Mouse (Mus musculus) cerebellum, adult 11-12 months (tissue): ENCODE results near the gene Fam216b.

Experiments used
- DNase-seq: peaks from one replicate; pipeline ENCODE4 v3.0.0; 2022

The Fam216b gene

DNA sequence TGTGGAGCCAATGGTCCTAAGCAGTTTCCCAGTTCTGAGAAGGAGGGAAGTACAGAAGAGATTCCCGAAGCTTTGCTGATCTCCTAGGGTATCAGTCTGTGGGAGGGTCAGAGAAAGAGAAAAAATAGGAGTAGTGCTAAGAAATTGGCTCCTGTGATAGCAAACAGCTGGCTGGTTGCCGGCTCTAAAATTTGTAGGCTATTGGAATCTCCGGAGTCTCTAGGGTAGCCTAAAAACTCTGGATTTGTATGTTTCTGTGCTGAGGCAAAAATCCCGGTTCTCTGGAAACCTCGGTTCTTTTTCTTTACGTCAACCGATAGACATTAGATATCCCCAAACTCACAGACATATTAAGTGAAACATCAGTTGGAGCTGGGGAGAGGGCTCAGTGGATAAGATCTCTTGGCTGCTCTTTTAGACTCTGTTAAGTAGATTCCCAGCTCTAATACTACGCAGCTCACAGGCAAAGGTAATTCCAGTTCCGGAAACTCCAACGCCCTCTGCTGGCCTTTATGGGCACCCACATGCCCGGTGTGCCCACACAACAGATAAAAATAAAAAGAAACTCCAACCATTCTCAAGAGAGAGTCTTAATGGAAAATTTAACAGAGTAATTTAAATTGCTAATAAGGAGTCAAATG, 46.8 kb downstream of the Fam216b start:
- DNase-seq = no peak

DNA sequence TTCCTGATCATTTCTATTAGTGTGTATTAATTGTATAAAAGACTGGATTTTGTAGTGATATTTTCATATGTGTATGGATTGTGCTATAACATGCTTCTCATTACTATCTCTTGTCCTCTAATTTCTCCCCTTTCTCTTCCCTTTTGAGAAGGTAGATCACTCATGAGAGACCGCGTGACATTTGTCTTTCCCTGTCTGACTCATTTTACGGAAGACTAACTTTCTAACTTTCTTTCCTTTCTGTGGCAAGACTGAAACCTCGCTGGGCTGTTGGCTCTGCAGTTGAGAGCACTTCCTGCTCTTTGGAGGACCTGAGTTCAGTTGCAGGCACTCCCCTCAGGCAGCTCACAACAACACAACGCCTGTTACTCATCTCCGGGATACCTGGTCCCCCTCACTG, 48.2 kb downstream of the Fam216b start:
- no peak for DNase-seq

DNA sequence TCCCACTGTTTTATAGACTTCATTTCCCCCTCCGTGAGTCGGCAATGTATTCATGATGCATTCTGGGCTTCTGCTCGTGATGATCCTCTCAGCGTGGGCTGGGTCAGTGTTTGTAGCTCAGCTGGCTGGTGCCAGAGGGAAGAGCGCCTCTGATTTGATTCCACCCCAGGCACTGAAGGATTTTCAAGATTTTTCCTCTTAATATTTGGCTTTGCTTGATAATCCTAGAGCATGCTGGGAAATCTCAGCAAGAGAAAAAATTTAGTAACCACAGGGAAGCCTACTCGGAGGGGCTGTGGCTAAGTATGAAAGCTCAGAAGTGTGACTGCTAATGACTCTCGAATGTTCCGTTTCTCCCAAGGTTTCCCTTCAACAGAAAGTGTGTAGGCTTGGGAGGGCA, 49.9 kb downstream of the Fam216b start:
- DNase-seq = no peak
